Mouse (Mus musculus): ENCODE data around the gene Chka. TPM values are rescaled to one million over a fixed set of nuclear protein-coding genes. Genes with fewer than 3 reads are reported as not detected.

Gene Chka
- polyA plus RNA-seq, 1 experiment from 2014 or later, result 53.0 TPM

- H3K36me3 ChIP-seq (ENCODE audit: insufficient read depth, low read length), result 0 out of 2 replicates have a peak, but pooled peaks cover 5% of the 10 kb centered on the region
- H3K27ac ChIP-seq, result peak overlapping the region; percentile 21; the same call in 1 of the 2 replicates
- no peaks in the 10 kb centered on the region for H3K27me3 ChIP-seq (ENCODE audit: insufficient read depth, low read length)
- no peak overlapping the region for H3K4me2 ChIP-seq (ENCODE audit: low read length)
- H3K4me3 ChIP-seq (replicated peaks; ENCODE audit: low read depth, low read length), result no peak overlapping the region
- H3K9ac ChIP-seq (ENCODE audit: low read depth, low read length), result no peak overlapping the region
- WGBS, result 63% methylated on average over 2 of the region's 2 CpGs
- TF ChIP-seq CTCF (IDR thresholded peaks at IDR 0.05; ENCODE audit: low read depth), result no peak
- no peaks in the 10 kb centered on the region for H3K4me1 ChIP-seq (replicated peaks; ENCODE audit: insufficient read depth, low read length)
- DNase-seq (ENCODE audit: low spot score), result no peak
- peak; percentile 43; the same call in 1 of the 2 replicates for ATAC-seq (replicated peaks; ENCODE audit: low FRiP score, low read depth)
- H3K9me3 ChIP-seq (replicated peaks; ENCODE audit: low read length), result no peaks in the 10 kb centered on the region
Observed at GRCm38 (mm10) chr19:3819899-3820444, 31.6 kb upstream of the Chka start.

DNA sequence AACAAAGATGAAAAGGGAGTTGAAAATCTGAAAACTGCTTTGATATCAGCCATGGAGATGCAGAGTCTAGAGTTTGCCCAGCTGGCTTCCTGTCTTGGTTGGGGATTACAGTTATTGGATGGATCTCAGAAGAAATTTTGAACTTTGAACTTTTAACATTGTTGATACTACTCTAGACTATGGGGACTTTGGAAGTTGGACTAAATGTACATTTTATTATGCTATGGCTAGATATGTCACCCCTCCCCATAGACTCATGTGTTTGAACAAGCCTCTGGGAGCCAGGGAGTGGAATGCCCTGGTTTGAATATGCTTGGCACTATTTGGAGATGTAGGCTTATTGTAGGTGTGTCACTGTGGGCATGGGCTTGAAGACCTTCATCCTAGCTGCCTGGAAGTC lies 26.5 kb upstream of the Chka start:
- Histone ChIP-seq H3K4me1 (replicated peaks; ENCODE audit: insufficient read depth, low read length) (no peaks in the 10 kb centered on the region), H3K9ac (ENCODE audit: low read depth, low read length) (no peak overlapping the region), H3K27ac (no peak overlapping the region), H3K9me3 (replicated peaks; ENCODE audit: low read length) (no peaks in the 10 kb centered on the region), H3K27me3 (ENCODE audit: insufficient read depth, low read length) (no peaks in the 10 kb centered on the region), H3K4me2 (ENCODE audit: low read length) (no peak overlapping the region), H3K36me3 (ENCODE audit: insufficient read depth, low read length) (no peaks in the 10 kb centered on the region), H3K4me3 (replicated peaks; ENCODE audit: low read depth, low read length) (no peak overlapping the region)
- ATAC-seq (replicated peaks; ENCODE audit: low FRiP score, low read depth) (no peak), DNase-seq (ENCODE audit: low spot score) (no peak)
- no peak for TF ChIP-seq CTCF (IDR thresholded peaks at IDR 0.05; ENCODE audit: low read depth)

DNA sequence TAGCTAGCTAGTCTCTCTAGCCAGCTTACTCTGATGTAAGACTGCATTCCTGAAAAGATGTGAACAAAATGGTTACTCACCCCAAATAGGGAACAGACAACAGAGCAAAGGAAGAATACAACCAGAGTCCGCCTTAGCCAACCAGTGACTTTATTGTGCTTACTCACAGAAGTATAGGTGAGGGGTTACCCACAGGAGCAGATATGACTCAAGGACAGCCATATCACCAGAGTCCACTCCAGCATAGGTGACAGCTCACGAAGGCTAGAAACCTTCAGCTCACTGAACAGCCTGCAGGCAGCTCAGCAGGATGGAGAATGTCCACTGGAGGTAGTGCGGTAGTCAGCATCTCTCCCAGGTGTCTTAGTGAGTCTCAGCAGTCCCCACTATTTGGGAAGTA lies 21.7 kb upstream of the Chka start:
- 0 out of 2 replicates have a peak, but pooled peaks cover 10% of the 10 kb centered on the region for H3K4me1 ChIP-seq (replicated peaks; ENCODE audit: insufficient read depth, low read length)
- WGBS, result 88% methylated on average over 3 of the region's 3 CpGs

DNA sequence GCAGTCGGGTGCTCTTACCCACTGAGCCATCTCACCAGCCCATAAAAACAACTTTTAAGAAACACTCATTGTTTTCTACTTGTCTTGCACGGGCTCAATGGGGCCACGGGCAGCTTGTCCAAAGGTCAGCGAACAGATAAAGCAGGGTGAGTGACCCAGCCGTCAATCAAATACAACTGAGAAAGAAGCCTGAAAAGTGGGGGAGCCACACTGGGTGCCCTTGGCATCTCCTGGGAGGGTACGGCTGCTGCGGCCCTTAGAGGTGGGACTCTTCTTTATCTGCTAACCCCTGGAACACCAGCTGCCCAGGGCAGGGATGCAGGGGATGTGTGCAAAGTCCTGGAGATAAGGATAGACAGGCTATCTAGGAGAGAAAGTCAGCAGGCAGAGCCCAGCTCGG lies 19.9 kb upstream of the Chka start:
- H3K4me1 ChIP-seq (replicated peaks; ENCODE audit: insufficient read depth, low read length), result 0 out of 2 replicates have a peak, but pooled peaks cover 10% of the 10 kb centered on the region
- no peak overlapping the region for H3K4me3 ChIP-seq (replicated peaks; ENCODE audit: low read depth, low read length)
- TF ChIP-seq CTCF (IDR thresholded peaks at IDR 0.05; ENCODE audit: low read depth), result no peak
- H3K9me3 ChIP-seq (replicated peaks; ENCODE audit: low read length), result no peaks in the 10 kb centered on the region
- no peak overlapping the region for H3K9ac ChIP-seq (ENCODE audit: low read depth, low read length)
- no peak overlapping the region; the same call in 1 of the 2 replicates for H3K27ac ChIP-seq
- no peaks in the 10 kb centered on the region for H3K36me3 ChIP-seq (ENCODE audit: insufficient read depth, low read length)
- H3K27me3 ChIP-seq (ENCODE audit: insufficient read depth, low read length), result no peaks in the 10 kb centered on the region
- no peak for DNase-seq (ENCODE audit: low spot score)
- WGBS, result 79% methylated on average over 8 of the region's 8 CpGs
- no peak for ATAC-seq (replicated peaks; ENCODE audit: low FRiP score, low read depth)
- H3K4me2 ChIP-seq (ENCODE audit: low read length), result no peak overlapping the region

More for the DNA sequence above, 21.7 kb upstream of the Chka start:
- no peak overlapping the region for H3K4me2 ChIP-seq (ENCODE audit: low read length)
- no peak overlapping the region for H3K9ac ChIP-seq (ENCODE audit: low read depth, low read length)
- H3K9me3 ChIP-seq (replicated peaks; ENCODE audit: low read length), result no peaks in the 10 kb centered on the region
- no peak for DNase-seq (ENCODE audit: low spot score)
- no peak overlapping the region for H3K4me3 ChIP-seq (replicated peaks; ENCODE audit: low read depth, low read length)
- H3K36me3 ChIP-seq (ENCODE audit: insufficient read depth, low read length), result no peaks in the 10 kb centered on the region
- no peaks in the 10 kb centered on the region for H3K27me3 ChIP-seq (ENCODE audit: insufficient read depth, low read length)
- no peak overlapping the region for H3K27ac ChIP-seq
- no peak for TF ChIP-seq CTCF (IDR thresholded peaks at IDR 0.05; ENCODE audit: low read depth)
- no peak for ATAC-seq (replicated peaks; ENCODE audit: low FRiP score, low read depth)

DNA sequence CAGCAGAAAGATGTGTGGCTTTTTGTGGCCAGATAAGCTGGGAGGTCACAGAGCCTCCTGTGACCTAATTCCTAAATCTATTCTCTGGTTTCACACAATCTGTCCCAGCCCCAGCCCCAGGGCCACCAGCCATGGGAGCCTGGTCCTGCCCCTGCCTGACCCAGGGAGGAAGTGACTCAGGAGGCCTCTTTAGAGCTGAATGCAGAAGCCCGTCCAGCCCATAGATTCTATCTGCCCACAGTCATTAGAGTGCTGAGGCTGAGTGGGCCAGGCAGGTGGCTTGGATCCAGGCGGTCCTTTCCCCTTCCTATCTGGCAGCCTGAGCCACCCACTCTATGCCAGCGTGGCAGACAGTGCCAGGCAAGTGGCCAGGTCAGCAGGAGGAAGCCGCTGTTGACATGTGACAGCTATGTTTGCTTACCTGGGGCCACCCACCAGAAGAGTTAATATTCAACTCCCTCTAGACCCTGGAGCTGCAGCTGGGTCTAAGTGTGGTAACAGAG lies 18.7 kb upstream of the Chka start:
- DNase-seq (ENCODE audit: low spot score), result peak; percentile 48

DNA sequence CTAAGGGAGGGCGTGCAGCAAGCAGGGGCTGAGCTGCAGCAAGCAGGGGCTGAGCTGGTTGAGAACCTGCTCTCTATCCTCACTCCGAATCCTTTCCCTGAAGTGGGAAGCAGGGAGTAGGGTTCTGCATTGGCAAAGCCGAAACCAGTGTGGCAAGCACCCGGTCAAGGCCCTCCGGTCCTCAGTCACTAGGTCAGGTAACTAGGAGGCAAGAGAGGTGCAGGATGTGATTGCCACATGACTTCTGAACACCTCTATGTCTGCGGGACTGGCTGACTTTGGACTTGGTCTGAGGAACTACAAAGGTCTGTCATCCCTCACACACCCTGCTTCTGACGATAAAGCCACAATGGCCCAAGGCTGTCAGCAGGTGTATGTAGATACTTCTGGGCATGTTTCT lies 17.3 kb upstream of the Chka start:
- no peak overlapping the region for H3K4me2 ChIP-seq (ENCODE audit: low read length)
- no peak for TF ChIP-seq CTCF (IDR thresholded peaks at IDR 0.05; ENCODE audit: low read depth)
- no peak overlapping the region for H3K9ac ChIP-seq (ENCODE audit: low read depth, low read length)
- H3K4me1 ChIP-seq (replicated peaks; ENCODE audit: insufficient read depth, low read length), result 0 out of 2 replicates have a peak, but pooled peaks cover 10% of the 10 kb centered on the region
- no peak overlapping the region for H3K4me3 ChIP-seq (replicated peaks; ENCODE audit: low read depth, low read length)
- H3K27ac ChIP-seq, result peak overlapping the region; percentile 80
- WGBS, result 90% methylated on average over 7 of the region's 7 CpGs
- DNase-seq (ENCODE audit: low spot score) (no peak), ATAC-seq (replicated peaks; ENCODE audit: low FRiP score, low read depth) (no peak)
- no peaks in the 10 kb centered on the region for H3K36me3 ChIP-seq (ENCODE audit: insufficient read depth, low read length)
- no peaks in the 10 kb centered on the region for H3K27me3 ChIP-seq (ENCODE audit: insufficient read depth, low read length)
- H3K9me3 ChIP-seq (replicated peaks; ENCODE audit: low read length), result no peaks in the 10 kb centered on the region

More for the DNA sequence above, 18.7 kb upstream of the Chka start:
- no peak overlapping the region for H3K9ac ChIP-seq (ENCODE audit: low read depth, low read length)
- WGBS, result 45% methylated on average over 4 of the region's 4 CpGs
- no peaks in the 10 kb centered on the region for H3K36me3 ChIP-seq (ENCODE audit: insufficient read depth, low read length)
- no peaks in the 10 kb centered on the region for H3K9me3 ChIP-seq (replicated peaks; ENCODE audit: low read length)
- TF ChIP-seq CTCF (IDR thresholded peaks at IDR 0.05; ENCODE audit: low read depth), result no peak
- H3K27me3 ChIP-seq (ENCODE audit: insufficient read depth, low read length), result no peaks in the 10 kb centered on the region
- H3K4me2 ChIP-seq (ENCODE audit: low read length), result no peak overlapping the region
- no peak overlapping the region for H3K4me3 ChIP-seq (replicated peaks; ENCODE audit: low read depth, low read length)
- peak overlapping the region; percentile 80 for H3K27ac ChIP-seq
- 0 out of 2 replicates have a peak, but pooled peaks cover 10% of the 10 kb centered on the region for H3K4me1 ChIP-seq (replicated peaks; ENCODE audit: insufficient read depth, low read length)
- ATAC-seq (replicated peaks; ENCODE audit: low FRiP score, low read depth), result peak; percentile 88

Measured in kidney, postnatal 0 days (tissue).